Mouse (Mus musculus) heart, adult 8-10 months (tissue): Measurements from ENCODE around the gene Tgfb1. TPM values are rescaled to one million over a fixed set of nuclear protein-coding genes. Genes with fewer than 3 reads are reported as not detected.

ENCODE experiments used
- DNase-seq: peaks from one replicate; pipeline ENCODE4 v3.0.0; 2022; ENCODE audit warnings: low spot score
- total RNA-seq, 4 experiments: library from RNA; stranded (reverse); gene quantifications; 2 replicates each; pipeline ENCODE4 v1.2.4; 2022

Tgfb1 gene
- total RNA-seq, 4 experiments from 2014 or later, result 17.5 to 24.9 (median 23.9) TPM

GRCm38 (mm10) chr7:25734991-25735390, 48.2 kb downstream of the Tgfb1 start:
- DNase-seq, result no peak

GRCm38 (mm10) chr7:25736920-25737319, 50.1 kb downstream of the Tgfb1 start:
- no peak for DNase-seq

GRCm38 (mm10) chr7:25738277-25738676, 51.5 kb downstream of the Tgfb1 start:
- no peak for DNase-seq

GRCm38 (mm10) chr7:25746844-25747243, 60.0 kb downstream of the Tgfb1 start:
- no peak for DNase-seq

GRCm38 (mm10) chr7:25753076-25753475, 66.3 kb downstream of the Tgfb1 start:
- no peak for DNase-seq

GRCm38 (mm10) chr7:25753643-25754438, 67.0 kb downstream of the Tgfb1 start:
- no peak for DNase-seq

GRCm38 (mm10) chr7:25754439-25754737, 67.6 kb downstream of the Tgfb1 start:
- DNase-seq, result no peak

Other genes starting within 250 kb of the Tgfb1 start
- 10 to 100 TPM; 10.7 to 13.9 (median 12.5) TPM for gene Ceacam1, start 209.4 kb upstream of the Tgfb1 start, total RNA-seq
- gene Ceacam2, start 147.1 kb upstream of the Tgfb1 start, total RNA-seq, result 1 to 10 TPM; 1.9 to 2.4 (median 2.1) TPM
- gene Erich4, start 71.1 kb upstream of the Tgfb1 start, total RNA-seq, result under 1 TPM in 1 of 4 experiments, not detected in 3; 0.32 TPM
- 10 to 100 TPM; 57.8 to 63.3 (median 59.6) TPM for gene Dmac2, start 67.6 kb upstream of the Tgfb1 start, total RNA-seq
- 1 to 10 TPM; 1.9 to 2.5 (median 2.4) TPM for gene B3gnt8, start 60.3 kb upstream of the Tgfb1 start, total RNA-seq
- 100 to 1,000 TPM; 302 to 362 (median 329) TPM for gene Bckdha, start 28.0 kb upstream of the Tgfb1 start, total RNA-seq
- gene Exosc5, start 27.8 kb upstream of the Tgfb1 start, total RNA-seq, result 10 to 100 TPM; 17.5 to 20.4 (median 19.3) TPM
- not detected for gene Tmem91, start 11.8 kb upstream of the Tgfb1 start, total RNA-seq
- 10 to 100 TPM; 10.1 to 12.8 (median 11.9) TPM for gene B9d2, start 6.2 kb upstream of the Tgfb1 start, total RNA-seq
- gene Ccdc97, start 32.1 kb downstream of the Tgfb1 start, total RNA-seq, result 10 to 100 TPM; 56.7 to 62.0 (median 58.8) TPM
- gene Hnrnpul1, start 67.8 kb downstream of the Tgfb1 start, total RNA-seq, result 10 to 100 TPM; 65.8 to 82.6 (median 71.5) TPM
- 10 to 100 TPM; 50.2 to 70.9 (median 65.9) TPM for gene Axl, start 101.7 kb downstream of the Tgfb1 start, total RNA-seq
- gene Cyp2s1, start 129.9 kb downstream of the Tgfb1 start, total RNA-seq, result 10 to 100 TPM in 1 of 4 experiments, 1 to 10 TPM in 3; 4.1 to 11.5 (median 5.2) TPM
- 1 to 10 TPM; 4.4 to 7.8 (median 6.2) TPM for gene Cyp2b10, start 210.6 kb downstream of the Tgfb1 start, total RNA-seq